Mouse (Mus musculus) monocyte, adult 2 months (primary cell): ENCODE results near the gene Kmo.

Experiments
- DNase-seq, 2 experiments: peaks; one replicate each; pipeline ENCODE4 v3.0.0; 2022; ENCODE audit warnings: low spot score in 2 of 2, low read depth in 1 of 2

Kmo gene

DNA sequence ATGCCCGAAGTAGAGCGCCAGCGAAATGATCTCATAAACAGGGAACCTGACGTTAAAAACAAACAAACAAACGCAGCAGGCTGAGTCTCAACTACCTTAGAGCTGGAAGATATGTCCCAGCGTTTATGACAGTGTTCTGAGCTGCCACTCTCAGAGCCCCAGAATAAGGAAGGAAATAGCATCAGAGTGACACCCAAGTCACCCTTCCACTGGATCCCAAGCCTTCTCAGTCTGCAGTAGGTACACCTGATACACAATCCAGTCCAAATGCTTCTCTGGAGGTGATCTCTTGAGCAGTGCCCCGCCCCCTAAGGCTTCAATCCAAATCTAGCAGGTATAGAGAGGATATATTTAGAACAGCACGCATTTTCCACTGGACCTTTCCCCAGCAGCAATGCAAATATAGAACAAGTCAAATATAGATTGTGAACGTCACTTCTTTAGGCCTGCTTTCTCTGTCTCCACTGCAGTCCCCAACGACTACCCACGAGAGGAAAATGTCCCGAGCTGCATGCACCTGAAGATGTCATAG lies 73.3 kb downstream of the Kmo start:
- no peak for DNase-seq

DNA sequence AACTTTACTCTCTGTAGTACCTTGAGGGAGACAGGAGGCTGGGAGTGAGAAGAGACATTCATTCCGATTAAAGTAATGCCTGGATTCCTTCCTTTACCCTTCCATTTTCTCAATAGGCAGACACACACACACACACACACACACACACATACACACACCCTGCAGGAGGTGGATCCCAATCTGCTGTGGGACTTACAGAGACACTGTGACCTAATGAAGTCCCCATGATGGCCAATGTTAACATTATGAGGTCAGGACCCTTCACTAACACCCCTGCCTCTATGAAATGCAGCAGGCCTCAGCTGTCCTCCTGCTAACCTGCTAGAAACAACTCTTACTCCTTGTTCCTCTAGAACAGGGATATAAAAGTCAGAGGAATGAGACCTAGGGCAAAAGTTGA lies 78.1 kb downstream of the Kmo start, which contains the start of gene Wdr64:
Gene Wdr64, plus strand, starts transcription at position 301 of the 400 bp plus-strand sequence.
- DNase-seq: no peak

- no peak for DNase-seq
Observed at GRCm38 (mm10) chr1:175699375-175699774, 79.2 kb downstream of the Kmo start.

DNA sequence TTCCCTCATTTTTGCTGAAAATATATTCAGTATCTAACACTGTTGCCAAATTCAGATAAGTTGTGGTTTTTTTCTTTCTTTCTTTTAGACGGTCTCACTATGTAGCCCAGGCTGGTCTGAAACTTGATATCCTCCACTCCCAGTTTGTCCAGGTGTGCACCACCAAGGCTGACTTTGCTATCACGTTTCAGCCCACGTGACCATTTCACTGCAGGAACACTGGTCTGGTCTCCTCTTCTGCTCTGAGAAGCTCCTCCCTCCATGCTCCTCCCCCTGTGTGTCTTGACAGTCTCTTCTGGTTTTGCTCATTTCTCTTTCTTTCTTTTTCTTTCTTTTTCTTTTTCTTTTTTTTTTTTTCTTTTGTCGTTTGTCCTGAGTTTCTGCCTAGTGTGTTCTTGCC lies 79.6 kb downstream of the Kmo start:
- DNase-seq: no peak

GRCm38 (mm10) chr1:175701145-175701544 lies 81.0 kb downstream of the Kmo start:
- DNase-seq: no peak

GRCm38 (mm10) chr1:175707599-175707998 lies 87.4 kb downstream of the Kmo start:
- no peak for DNase-seq

DNA sequence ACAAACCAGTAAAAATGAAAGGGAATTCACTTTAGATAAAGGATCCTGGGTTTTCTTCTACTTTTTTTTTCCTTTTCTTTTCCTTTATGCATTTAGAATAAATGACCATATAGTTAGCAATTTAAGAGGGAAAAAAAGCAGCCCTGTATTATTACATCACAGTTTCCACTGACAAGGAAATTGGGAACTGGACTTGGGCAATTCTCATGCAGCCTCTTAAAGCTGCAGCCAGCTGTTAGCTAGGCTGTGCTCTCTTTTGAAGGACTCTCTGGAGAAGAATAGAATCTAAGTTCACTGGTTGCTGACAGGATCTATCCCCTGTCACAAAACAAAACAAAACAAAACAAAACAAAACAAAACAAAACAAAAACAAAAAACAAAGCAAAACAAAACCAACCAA lies 87.8 kb downstream of the Kmo start:
- DNase-seq: no peak
